8 mouse cellular contexts compared by ENCODE assay signal in genomic region chr16:11202571-11203554, GRCm38 (mm10). TPM values are rescaled to one million over a fixed set of nuclear protein-coding genes. Genes with fewer than 3 reads are reported as not detected.
A peak's percentile ranks its signal among the peaks of the same experiment; 100 is the strongest.
DNase-seq lines count a peak whose midpoint lies in the region; ATAC-seq and TF ChIP-seq lines count a peak whose summit lies in the region.

Gene Rsl1d1 (minus strand): TSS chr16:11203331.

- ATAC-seq in common myeloid progenitor, adult 5-6 weeks (replicated peaks; ENCODE audit: low read depth, poor library complexity, severe bottlenecking), result peak; percentile 96

- DNase-seq in ZHBTc4 (ENCODE audit: low read depth, low spot score), result peak; percentile 97
- peak; percentile 92 for DNase-seq in gastrocnemius, adult 2 months
- DNase-seq in hindlimb bud, embryonic 11.5 days (ENCODE audit: extremely low spot score, low read depth, low spot score), result peak; percentile 94
- DNase-seq in left cerebral cortex, adult 8-10 months (ENCODE audit: low spot score in 2 of 2), result peak; percentile 81 to 83
- DNase-seq in right cerebral cortex, postnatal 10 days (ENCODE audit: low spot score in 2 of 2), result peak; percentile 95
- DNase-seq in urinary bladder, postnatal 25 days (ENCODE audit: low spot score), result peak; percentile 86

- no peaks in the 10 kb centered on the region for H3K9me3 ChIP-seq in megakaryocyte, embryonic 14.5 days

- no peak for TF ChIP-seq CTCF in gastrocnemius, adult 2 months (IDR thresholded peaks at IDR 0.05)

- H3K27me3 ChIP-seq in megakaryocyte, embryonic 14.5 days (replicated peaks), result no peaks in the 10 kb centered on the region

- H3K4me3 ChIP-seq in gastrocnemius, adult 2 months, result peak within 1 kb of the TSS; percentile 98
- peak within 1 kb of the TSS; percentile 97 for H3K4me3 ChIP-seq in megakaryocyte, embryonic 14.5 days (replicated peaks)

- H3K27ac ChIP-seq in gastrocnemius, adult 2 months, result peak within 1 kb of the TSS; percentile 96

- intact Hi-C loops in gastrocnemius, adult 2 months (cut with DNase I), result loop anchor here (2.0 to 5.0 kb wide), 3 partner anchors 26 to 119 kb away; partner anchors contain the start of genes Gspt1, Snx29 and Zc3h7a

- H3K4me1 ChIP-seq in megakaryocyte, embryonic 14.5 days, result peaks cover 34% of the 10 kb centered on the region

- H3K36me3 ChIP-seq in megakaryocyte, embryonic 14.5 days (replicated peaks; ENCODE audit: low read length), result peaks cover 48% of the 10 kb centered on the region

RNA-seq across cellular contexts. Expression of gene Rsl1d1, which starts in this region (rescaled TPM):
- total RNA-seq in common myeloid progenitor, adult 5-6 weeks (2017), result 369 and 447 TPM in 2 replicates
- total RNA-seq in gastrocnemius, adult 2 months (2021), result 10 to 100 TPM; 42.5 to 51.0 TPM
- 10 to 100 TPM; 49.5 to 53.6 (median 51.3) TPM for total RNA-seq in left cerebral cortex, adult 8-10 months (2022)
- polyA plus RNA-seq in megakaryocyte, embryonic 14.5 days (2012; ENCODE audit: insufficient read depth, low replicate concordance), result 7.8 and 15.5 TPM in 2 replicates

Comparison
In these comparisons a context has a peak if more than half of its experiments do, and no peak if none do; other contexts are left out.
1. Peak in every context shown above with its lines: DNase-seq, ATAC-seq, H3K4me3 ChIP-seq and H3K27ac ChIP-seq.